Mouse (Mus musculus) testis, adult 2 months (tissue): Measurements from ENCODE around the gene Hspa1l.

Experiments
- CTCF ChIP-seq: fragments of 200-500 bp; IDR thresholded peaks from 2 replicates; pipeline ENCODE4 v1.5.1; 2012; ENCODE audit warnings: low read depth, mild to moderate bottlenecking, inconsistent platforms, low read length, moderate library complexity; ENCODE audit not compliant: control insufficient read depth, insufficient read depth, insufficient replicate concordance
- POLR2A ChIP-seq: fragments of 200-500 bp; IDR thresholded peaks from 2 replicates; pipeline ENCODE4 v1.6.1; 2012; ENCODE audit warnings: low read depth, mild to moderate bottlenecking, inconsistent platforms, low read length, moderate library complexity; ENCODE audit not compliant: control insufficient read depth

- TF ChIP-seq POLR2A = no peak
- no peak for TF ChIP-seq CTCF
Observed at GRCm38 (mm10) chr17:35013221-35013620, 40.7 kb downstream of the Hspa1l start.
